Mouse (Mus musculus) C2C12 (cell line): ENCODE measurements around the gene Scaf1. TPM values are rescaled to one million over a fixed set of nuclear protein-coding genes. Genes with fewer than 3 reads are reported as not detected.

Experiments used
- H3K27me3 ChIP-seq: one replicate; pipeline ENCODE4 v1.6.1; 2011; ENCODE audit not compliant: control insufficient read depth, insufficient read depth, insufficient read length
- H3K36me3 ChIP-seq: one replicate; pipeline ENCODE4 v1.6.1; 2011; ENCODE audit not compliant: control insufficient read depth, insufficient read depth
- H3K4me3 ChIP-seq: one replicate; pipeline ENCODE4 v1.5.1; 2011; ENCODE audit warnings: mild to moderate bottlenecking, control low read depth; ENCODE audit not compliant: poor library complexity, insufficient read depth, severe bottlenecking
- H3K79me2 ChIP-seq: one replicate; pipeline ENCODE4 v1.6.1; 2011; ENCODE audit not compliant: control insufficient read depth, insufficient read depth
- H3K79me3 ChIP-seq: one replicate; pipeline ENCODE4 v1.6.1; 2011; ENCODE audit warnings: low read depth, control low read depth
- H3ac ChIP-seq: one replicate; pipeline ENCODE3; 2011; ENCODE audit warnings: low read depth; ENCODE audit not compliant: control insufficient read depth, insufficient read length
- CEBPB ChIP-seq: IDR thresholded peaks from one replicate; pipeline ENCODE4 v1.6.1; 2011; ENCODE audit warnings: low read depth, mild to moderate bottlenecking, control low read depth, moderate library complexity
- CTCF ChIP-seq: IDR thresholded peaks from one replicate; pipeline ENCODE4 v1.5.1; 2011; ENCODE audit not compliant: control insufficient read depth, insufficient read depth, insufficient read length
- FOSL1 ChIP-seq: IDR thresholded peaks from one replicate; pipeline ENCODE4 v1.8.0; 2011; ENCODE audit warnings: mild to moderate bottlenecking, low read length; ENCODE audit not compliant: poor library complexity, insufficient read depth, severe bottlenecking
- MAX ChIP-seq: IDR thresholded peaks from one replicate; pipeline ENCODE4 v1.6.1; 2011; ENCODE audit warnings: mild to moderate bottlenecking, control low read depth
- MYOD1 ChIP-seq: IDR thresholded peaks from one replicate; pipeline ENCODE4 v1.6.1; 2011; ENCODE audit warnings: low read depth; ENCODE audit not compliant: control insufficient read depth, insufficient read length
- MYOG ChIP-seq: IDR thresholded peaks from one replicate; pipeline ENCODE4 v1.6.1; 2011; ENCODE audit not compliant: control insufficient read depth, insufficient read length; ENCODE audit errors: extremely low read depth
- USF1 ChIP-seq: IDR thresholded peaks from one replicate; pipeline ENCODE4 v1.6.1; 2011; ENCODE audit warnings: low read depth, mild to moderate bottlenecking, control low read depth, moderate library complexity
- microRNA-seq: library from miRNA; unstranded; fragments of <30 nt; microRNA quantifications from one replicate; pipeline ENCODE4, GENCODE M21; 2019; ENCODE audit warnings: borderline microRNAs expressed
- polyA plus RNA-seq: library from polyadenylated mRNA; unstranded; fragments of >200 nt; fragmentation: generic; extraction: Trizol; gene quantifications from one replicate; pipeline ENCODE4 v1.2.1, GENCODE M21; 2012; ENCODE audit warnings: missing spikeins

Gene Scaf1
- polyA plus RNA-seq, 1 experiment = 58.4 TPM

- H3K79me2 ChIP-seq = no peaks in the 10 kb centered on the region
- H3K36me3 ChIP-seq = no peaks in the 10 kb centered on the region
- no peaks in the 10 kb centered on the region for H3K27me3 ChIP-seq
- TF ChIP-seq MYOG (no peak), FOSL1 (no peak), CEBPB (no peak), MYOD1 (no peak), MAX (no peak), CTCF (no peak), USF1 (no peak)
- H3K4me3 ChIP-seq = no peak overlapping the region
- H3K79me3 ChIP-seq = no peaks in the 10 kb centered on the region
- no peak overlapping the region for H3ac ChIP-seq
These were observed 59.9 kb downstream of the Scaf1 start for GRCm38 (mm10) chr7:44956266-44956665.

GRCm38 (mm10) chr7:44955628-44956027, 60.5 kb downstream of the Scaf1 start:
- TF ChIP-seq MAX (no peak), CTCF (no peak), FOSL1 (no peak), MYOD1 (no peak), CEBPB (no peak), MYOG (no peak), USF1 (no peak)
- Histone ChIP-seq H3K79me3 (no peaks in the 10 kb centered on the region), H3K36me3 (no peaks in the 10 kb centered on the region), H3ac (no peak overlapping the region), H3K27me3 (no peaks in the 10 kb centered on the region), H3K4me3 (no peak overlapping the region), H3K79me2 (no peaks in the 10 kb centered on the region)

- TF ChIP-seq MYOG (no peak), FOSL1 (no peak), USF1 (no peak), CEBPB (no peak), MYOD1 (no peak), CTCF (no peak), MAX (no peak)
- Histone ChIP-seq H3K79me2 (no peaks in the 10 kb centered on the region), H3K4me3 (no peak overlapping the region), H3K36me3 (no peaks in the 10 kb centered on the region), H3ac (no peak overlapping the region), H3K79me3 (no peaks in the 10 kb centered on the region), H3K27me3 (peaks cover 4% of the 10 kb centered on the region)
These were observed 61.9 kb downstream of the Scaf1 start for GRCm38 (mm10) chr7:44954091-44954885.

GRCm38 (mm10) chr7:44953561-44953960, 62.6 kb downstream of the Scaf1 start:
- Histone ChIP-seq H3ac (no peak overlapping the region), H3K79me2 (no peaks in the 10 kb centered on the region), H3K79me3 (no peaks in the 10 kb centered on the region), H3K36me3 (no peaks in the 10 kb centered on the region), H3K4me3 (no peak overlapping the region), H3K27me3 (peaks cover 4% of the 10 kb centered on the region)
- TF ChIP-seq MYOG = no peak
- no peak for TF ChIP-seq FOSL1
- no peak for TF ChIP-seq MAX
- no peak for TF ChIP-seq CEBPB
- TF ChIP-seq USF1 = no peak
- no peak for TF ChIP-seq MYOD1
- TF ChIP-seq CTCF = no peak

Small RNAs within 50 kb of the gene (microRNA-seq; reads per million reads assigned to microRNA genes)
- gene Mir7054 = 0.76 reads per million, percentile 16 among the genes with 10 or more reads in this experiment

Other genes with a start within 250 kb of the Scaf1 start
- 102 TPM for gene Nup62, start 200.3 kb downstream of the Scaf1 start, polyA plus RNA-seq
- gene Il4i1, start 200.0 kb downstream of the Scaf1 start, polyA plus RNA-seq = 0.63 TPM
- gene Atf5, start 199.7 kb downstream of the Scaf1 start, polyA plus RNA-seq = 290 TPM
- 208 TPM for gene Akt1s1, start 167.4 kb downstream of the Scaf1 start, polyA plus RNA-seq
- 38.4 TPM for gene Tbc1d17, start 167.3 kb downstream of the Scaf1 start, polyA plus RNA-seq
- gene Pnkp, start 159.2 kb downstream of the Scaf1 start, polyA plus RNA-seq = 32.0 TPM
- gene Ptov1, start 146.6 kb downstream of the Scaf1 start, polyA plus RNA-seq = 221 TPM
- 43.9 TPM for gene Med25, start 123.7 kb downstream of the Scaf1 start, polyA plus RNA-seq
- gene Fuz, start 120.3 kb downstream of the Scaf1 start, polyA plus RNA-seq = 9.8 TPM
- 129 TPM for gene Ap2a1, start 86.9 kb downstream of the Scaf1 start, polyA plus RNA-seq
- 0.04 TPM for gene Tsks, start 73.2 kb downstream of the Scaf1 start, polyA plus RNA-seq
- gene Cpt1c, start 41.5 kb downstream of the Scaf1 start, polyA plus RNA-seq = 5.5 TPM
- 978 TPM for gene Prmt1, start 29.8 kb downstream of the Scaf1 start, polyA plus RNA-seq
- gene Irf3, start 18.7 kb downstream of the Scaf1 start, polyA plus RNA-seq = 43.7 TPM
- 18.1 TPM for gene Bcl2l12, start 17.7 kb downstream of the Scaf1 start, polyA plus RNA-seq
- 56.8 TPM for gene Rras, start 1.6 kb upstream of the Scaf1 start, polyA plus RNA-seq
- gene Prr12, start 36.5 kb upstream of the Scaf1 start, polyA plus RNA-seq = 14.2 TPM
- 66.6 TPM for gene Nosip, start 46.1 kb upstream of the Scaf1 start, polyA plus RNA-seq
- gene Prrg2, start 46.3 kb upstream of the Scaf1 start, polyA plus RNA-seq = 14.0 TPM
- gene Rcn3, start 75.9 kb upstream of the Scaf1 start, polyA plus RNA-seq = 166 TPM
- gene Fcgrt, start 87.5 kb upstream of the Scaf1 start, polyA plus RNA-seq = 30.7 TPM
- 3,175 TPM for gene Rps11, start 108.1 kb upstream of the Scaf1 start, polyA plus RNA-seq
- 6,379 TPM for gene Rpl13a, start 112.4 kb upstream of the Scaf1 start, polyA plus RNA-seq
- gene Gm45713, start 119.9 kb upstream of the Scaf1 start, polyA plus RNA-seq = 0.95 TPM
- 1.6 TPM for gene Flt3l, start 120.1 kb upstream of the Scaf1 start, polyA plus RNA-seq
- gene Pih1d1, start 137.9 kb upstream of the Scaf1 start, polyA plus RNA-seq = 129 TPM
- gene Aldh16a1, start 138.2 kb upstream of the Scaf1 start, polyA plus RNA-seq = 34.6 TPM
- 0.14 TPM for gene Slc17a7, start 147.6 kb upstream of the Scaf1 start, polyA plus RNA-seq
- not detected for gene Gfy, start 163.2 kb upstream of the Scaf1 start, polyA plus RNA-seq
- not detected for gene Pth2, start 164.6 kb upstream of the Scaf1 start, polyA plus RNA-seq
- not detected for gene Ccdc155, start 188.5 kb upstream of the Scaf1 start, polyA plus RNA-seq
- 0.07 TPM for gene Dkkl1, start 195.8 kb upstream of the Scaf1 start, polyA plus RNA-seq
- gene Tead2, start 199.4 kb upstream of the Scaf1 start, polyA plus RNA-seq = 127 TPM
- 0.37 TPM for gene Cd37, start 222.8 kb upstream of the Scaf1 start, polyA plus RNA-seq
- not detected for gene Slc6a16, start 224.7 kb upstream of the Scaf1 start, polyA plus RNA-seq